Mouse (Mus musculus) embryonic facial prominence, embryonic 11.5 days (tissue): ENCODE data around the gene Cacna1e. TPM values are rescaled to one million over a fixed set of nuclear protein-coding genes. Genes with fewer than 3 reads are reported as not detected.

Experiments
- ATAC-seq: fragments of 200-750 bp; cut with Nextera tagmentation; replicated peaks from 2 replicates; pipeline ENCODE4 v1.8.0; 2017; ENCODE audit warnings: low read depth; ENCODE audit not compliant: insufficient number of reproducible peaks, low FRiP score, low TSS enrichment
- DNase-seq: peaks from one replicate; pipeline ENCODE4 v3.0.0-alpha.2; 2015; ENCODE audit warnings: low spot score
- H3K27ac ChIP-seq: fragments of 300-500 bp; sonication (generic); replicated peaks from 2 replicates; pipeline ENCODE4 v1.5.1; 2014; ENCODE audit warnings: mild to moderate bottlenecking, low read depth, low read length, control low read depth
- H3K27me3 ChIP-seq: fragments of 300-500 bp; sonication (generic); 2 replicates; pipeline ENCODE4 v1.6.1; 2014; ENCODE audit warnings: mild to moderate bottlenecking, low read length, moderate library complexity, mixed read lengths; ENCODE audit not compliant: control insufficient read depth, insufficient read depth
- H3K36me3 ChIP-seq: fragments of 300-500 bp; sonication (generic); replicated peaks from 2 replicates; pipeline ENCODE4 v1.6.1; 2014; ENCODE audit warnings: low read depth, mild to moderate bottlenecking, low read length, moderate library complexity, mixed read lengths; ENCODE audit not compliant: control insufficient read depth, insufficient read depth
- H3K4me1 ChIP-seq: fragments of 300-500 bp; sonication (generic); 2 replicates; pipeline ENCODE4 v1.6.1; 2014; ENCODE audit warnings: low read length, mixed read lengths; ENCODE audit not compliant: control insufficient read depth, insufficient read depth
- H3K4me2 ChIP-seq: fragments of 300-500 bp; sonication (generic); 2 replicates; pipeline ENCODE4 v1.6.1; 2014; ENCODE audit warnings: low read depth, mild to moderate bottlenecking, control low read depth, low read length, moderate library complexity
- H3K4me3 ChIP-seq: fragments of 300-500 bp; sonication (generic); 2 replicates; pipeline ENCODE4 v1.5.1; 2014; ENCODE audit warnings: low read depth, low read length, control low read depth
- H3K9ac ChIP-seq: fragments of 300-500 bp; sonication (generic); replicated peaks from 2 replicates; pipeline ENCODE4 v1.6.1; 2014; ENCODE audit warnings: mild to moderate bottlenecking, control low read depth, low read length
- H3K9me3 ChIP-seq: fragments of 300-500 bp; sonication (generic); replicated peaks from 2 replicates; pipeline ENCODE4 v1.6.1; 2016; ENCODE audit warnings: mild to moderate bottlenecking, low read length, inconsistent platforms, mixed read lengths; ENCODE audit not compliant: control insufficient read depth
- WGBS: fragments of 180-500 bp; shearing (Covaris S2); extraction: QIAGEN DNeasy Blood & Tissue Kit; methylation state at CpG from one replicate; pipeline ENCODE4 v1.1.7; 2014; 5-methylcytosine and 5-hydroxymethylcytosine counted together
- polyA plus RNA-seq: library from polyadenylated mRNA; unstranded; fragments of >200 nt; fragmentation: Nextera tagmentation; extraction: Ambion mirVana; gene quantifications from 2 replicates; pipeline ENCODE4 v1.2.1, GENCODE M21; 2014

The Cacna1e gene
- polyA plus RNA-seq, 1 experiment from 2014 or later: 0.74 TPM

DNA sequence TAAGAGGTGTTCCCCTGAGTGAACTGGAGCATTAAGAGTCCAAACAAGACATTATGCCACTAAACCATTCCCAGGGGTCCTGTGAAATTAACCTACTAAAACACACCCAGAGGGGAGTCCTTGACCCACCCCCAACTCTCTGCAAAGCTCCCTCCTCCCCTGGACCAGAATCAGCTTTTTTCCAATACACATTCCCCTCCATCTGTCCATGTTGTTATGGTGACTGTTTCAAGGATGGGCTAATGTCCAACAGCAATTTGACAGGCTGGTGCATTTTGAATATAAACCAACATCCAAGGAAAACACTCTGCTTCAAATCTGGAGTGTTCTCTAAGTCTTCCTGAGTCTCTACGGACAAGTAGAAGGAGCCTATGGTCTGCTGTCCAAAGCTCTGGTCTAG lies 78.6 kb downstream of the Cacna1e start:
- H3K9ac ChIP-seq: no peak overlapping the region
- H3K27me3 ChIP-seq: no peaks in the 10 kb centered on the region
- WGBS: 92% methylated on average over 1 of the region's 1 CpGs
- H3K4me1 ChIP-seq: no peaks in the 10 kb centered on the region
- DNase-seq (no peak), ATAC-seq (no peak)
- no peak overlapping the region for H3K4me3 ChIP-seq
- no peaks in the 10 kb centered on the region for H3K36me3 ChIP-seq
- H3K27ac ChIP-seq: no peak overlapping the region
- no peak overlapping the region for H3K4me2 ChIP-seq
- H3K9me3 ChIP-seq: no peaks in the 10 kb centered on the region

- 90% methylated on average over 3 of the region's 3 CpGs for WGBS
- no peak for ATAC-seq
- Histone ChIP-seq H3K4me1 (no peaks in the 10 kb centered on the region), H3K4me3 (no peak overlapping the region), H3K27me3 (no peaks in the 10 kb centered on the region), H3K27ac (no peak overlapping the region), H3K4me2 (no peak overlapping the region), H3K9me3 (no peaks in the 10 kb centered on the region), H3K36me3 (no peaks in the 10 kb centered on the region), H3K9ac (no peak overlapping the region)
- DNase-seq: no peak
Observed at GRCm38 (mm10) chr1:154805038-154805437, 79.3 kb downstream of the Cacna1e start.

GRCm38 (mm10) chr1:154802301-154802904 lies 81.9 kb downstream of the Cacna1e start:
- H3K9ac ChIP-seq: no peak overlapping the region
- H3K9me3 ChIP-seq: no peaks in the 10 kb centered on the region
- DNase-seq (no peak), ATAC-seq (no peak)
- no peak overlapping the region for H3K27ac ChIP-seq
- H3K4me1 ChIP-seq: no peaks in the 10 kb centered on the region
- no peak overlapping the region for H3K4me3 ChIP-seq
- H3K27me3 ChIP-seq: no peaks in the 10 kb centered on the region
- no peak overlapping the region for H3K4me2 ChIP-seq
- no peaks in the 10 kb centered on the region for H3K36me3 ChIP-seq
- WGBS: 78% methylated on average over 5 of the region's 5 CpGs

DNA sequence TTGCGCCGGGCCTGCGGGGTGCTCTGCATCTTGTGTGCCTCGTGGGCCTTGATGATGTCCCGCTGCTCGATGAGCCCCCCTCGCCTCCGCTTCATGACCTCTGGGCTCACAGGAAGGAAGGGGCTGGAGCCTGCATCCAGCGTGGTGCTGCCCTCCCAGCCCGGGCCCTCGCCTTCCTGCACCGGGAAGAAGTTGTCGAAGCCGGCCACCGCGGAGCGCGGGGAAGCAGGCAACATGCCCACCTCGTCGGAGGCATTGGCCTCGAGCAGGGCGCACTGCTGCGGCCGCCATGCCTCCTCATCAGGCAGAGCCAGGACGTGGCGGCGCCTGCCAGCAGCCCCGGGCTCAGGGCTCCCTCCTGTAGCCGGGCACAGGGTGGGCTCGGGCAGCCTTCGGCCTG lies 85.0 kb downstream of the Cacna1e start:
- Histone ChIP-seq H3K4me2 (no peak overlapping the region), H3K4me1 (no peaks in the 10 kb centered on the region), H3K27me3 (no peaks in the 10 kb centered on the region), H3K36me3 (no peaks in the 10 kb centered on the region), H3K9ac (no peak overlapping the region), H3K9me3 (no peaks in the 10 kb centered on the region), H3K4me3 (no peak overlapping the region), H3K27ac (no peak overlapping the region)
- WGBS: 79% methylated on average over 29 of the region's 31 CpGs
- DNase-seq: no peak
- ATAC-seq: no peak

GRCm38 (mm10) chr1:154798771-154799170 lies 85.5 kb downstream of the Cacna1e start:
- DNase-seq: no peak
- Histone ChIP-seq H3K9me3 (no peaks in the 10 kb centered on the region), H3K27me3 (no peaks in the 10 kb centered on the region), H3K4me3 (no peak overlapping the region), H3K4me2 (no peak overlapping the region), H3K36me3 (no peaks in the 10 kb centered on the region), H3K27ac (no peak overlapping the region), H3K4me1 (no peaks in the 10 kb centered on the region), H3K9ac (no peak overlapping the region)
- WGBS: 74% methylated on average over 2 of the region's 2 CpGs
- ATAC-seq: no peak

DNA sequence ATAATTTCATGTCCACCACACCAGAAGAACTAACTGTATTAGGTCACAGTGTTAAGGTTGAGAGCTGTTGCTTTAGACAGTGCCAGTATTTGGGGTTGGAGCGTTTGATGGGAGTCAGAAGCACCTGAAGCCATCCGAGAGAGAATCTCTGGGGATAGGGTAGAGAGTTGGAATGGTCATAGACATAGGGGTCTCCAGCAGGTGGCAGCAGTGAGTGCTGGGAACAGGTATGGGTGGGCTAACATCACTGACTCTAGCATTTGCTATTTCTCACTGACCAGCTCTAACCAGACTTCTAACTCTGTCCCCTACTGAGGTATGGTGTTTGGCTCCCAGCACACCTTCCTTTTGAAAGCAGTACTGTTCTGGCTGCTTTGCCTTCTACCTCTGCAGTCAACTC lies 87.6 kb downstream of the Cacna1e start:
- 54% methylated on average over 2 of the region's 2 CpGs for WGBS
- Histone ChIP-seq H3K27ac (no peak overlapping the region), H3K27me3 (no peaks in the 10 kb centered on the region), H3K9ac (no peak overlapping the region), H3K36me3 (no peaks in the 10 kb centered on the region), H3K4me2 (no peak overlapping the region), H3K4me1 (no peaks in the 10 kb centered on the region), H3K4me3 (no peak overlapping the region), H3K9me3 (no peaks in the 10 kb centered on the region)
- ATAC-seq (no peak), DNase-seq (peak; percentile 51)

DNA sequence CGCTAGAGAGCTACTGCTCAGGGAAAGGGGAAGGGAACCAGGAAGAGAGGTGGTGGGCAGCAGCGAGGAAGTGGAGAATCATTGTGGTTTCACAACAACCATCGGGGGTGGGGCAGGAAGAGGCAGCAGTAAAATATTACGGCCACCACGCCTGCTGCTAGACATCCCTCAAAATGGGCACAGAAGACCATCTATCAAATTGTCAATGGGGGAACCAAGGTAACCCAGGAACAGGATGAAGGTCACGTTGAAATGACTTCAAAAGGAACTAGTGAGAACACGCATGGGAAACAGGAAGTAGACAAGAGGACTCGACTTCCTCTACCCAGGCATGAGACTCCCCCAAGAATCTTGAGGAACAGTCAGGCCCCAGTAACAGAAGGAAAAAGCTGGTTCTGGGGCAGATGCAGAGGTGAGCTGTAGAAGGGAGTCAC lies 89.8 kb downstream of the Cacna1e start:
- Histone ChIP-seq H3K4me1 (no peaks in the 10 kb centered on the region), H3K9me3 (no peaks in the 10 kb centered on the region), H3K27ac (no peak overlapping the region), H3K4me3 (no peak overlapping the region), H3K27me3 (no peaks in the 10 kb centered on the region), H3K4me2 (no peak overlapping the region), H3K9ac (no peak overlapping the region), H3K36me3 (no peaks in the 10 kb centered on the region)
- 87% methylated on average over 8 of the region's 8 CpGs for WGBS
- DNase-seq (no peak), ATAC-seq (no peak)

- ATAC-seq (no peak), DNase-seq (no peak)
- Histone ChIP-seq H3K27me3 (no peaks in the 10 kb centered on the region), H3K4me3 (no peak overlapping the region), H3K4me1 (no peaks in the 10 kb centered on the region), H3K9me3 (no peaks in the 10 kb centered on the region), H3K4me2 (no peak overlapping the region), H3K9ac (no peak overlapping the region), H3K36me3 (no peaks in the 10 kb centered on the region), H3K27ac (no peak overlapping the region)
- WGBS: 67% methylated on average over 13 of the region's 13 CpGs
Observed at GRCm38 (mm10) chr1:154791544-154792174, 92.6 kb downstream of the Cacna1e start.
